Mouse (Mus musculus) E14TG2a.4 (cell line): ENCODE results near the gene Id1.

Experiments
- CTCF ChIP-seq: conservative IDR thresholded peaks from 2 replicates; pipeline ENCODE4 v1.5.1; 2014; ENCODE audit warnings: low read length
- POU5F1 ChIP-seq: IDR thresholded peaks from 2 replicates; pipeline ENCODE4 v1.6.1; 2014; ENCODE audit warnings: low read length, borderline replicate concordance

DNA sequence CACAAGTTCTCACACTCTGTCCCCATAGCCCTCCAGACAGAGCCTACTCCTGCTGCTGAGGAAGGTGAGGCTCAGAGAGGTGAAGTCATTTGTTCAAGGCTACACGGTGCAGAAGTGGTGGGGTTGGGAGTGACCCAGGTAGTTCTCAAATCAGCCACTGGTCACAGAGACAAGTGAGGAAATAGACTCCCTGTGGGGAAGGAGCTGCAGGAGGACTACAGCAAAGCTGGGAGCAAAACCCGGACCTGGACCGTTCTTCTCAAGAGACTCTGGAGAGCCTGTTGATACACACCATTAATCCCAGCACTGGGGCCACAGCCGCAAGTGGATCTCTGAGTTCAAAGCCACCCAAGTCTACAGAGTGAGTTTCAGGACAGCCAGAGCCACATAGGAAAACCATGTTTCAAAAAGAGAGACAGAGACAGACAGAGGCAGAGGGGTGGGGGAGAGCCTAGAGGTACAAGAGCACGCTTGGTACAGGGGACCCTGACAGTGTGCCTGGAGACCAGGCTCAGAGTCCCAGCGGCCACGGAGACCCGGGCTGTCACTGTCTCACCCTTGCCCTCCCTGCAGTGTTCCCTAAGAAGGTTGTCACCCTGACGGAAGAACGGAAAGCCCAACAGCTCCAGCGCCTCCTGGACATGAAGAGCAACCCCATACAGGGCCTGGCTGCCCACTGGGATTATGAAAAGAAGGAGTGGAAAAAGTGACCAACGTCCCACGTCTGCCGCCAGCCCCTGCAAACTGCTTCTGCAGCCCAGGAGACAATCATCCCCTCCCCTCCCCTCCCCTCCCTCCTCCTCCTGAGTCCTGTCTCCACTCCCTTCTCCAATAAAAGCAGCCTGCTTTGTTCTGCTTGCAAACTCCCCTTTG lies 28.4 kb downstream of the Id1 start:
- TF ChIP-seq CTCF (no peak), POU5F1 (no peak)
